Mouse (Mus musculus) lung, adult 2 months (tissue): ENCODE data around the gene Olfr125. TPM values are rescaled to one million over a fixed set of nuclear protein-coding genes. Genes with fewer than 3 reads are reported as not detected.

Experiments used
- DNase-seq: peaks from one replicate; pipeline ENCODE4 v3.0.0; 2022
- H3K4me1 ChIP-seq: fragments of 200-500 bp; 2 replicates; pipeline ENCODE4 v1.6.1; 2011; ENCODE audit warnings: low read length; ENCODE audit not compliant: control insufficient read depth, insufficient read depth
- H3K4me3 ChIP-seq: fragments of 200-500 bp; replicated peaks from 2 replicates; pipeline ENCODE3; 2011; ENCODE audit warnings: low read depth, mild to moderate bottlenecking, control low read depth, low read length; ENCODE audit errors: extremely low read depth
- CTCF ChIP-seq: fragments of 200-500 bp; IDR thresholded peaks from 2 replicates; pipeline ENCODE4 v1.5.1; 2011; ENCODE audit warnings: mild to moderate bottlenecking, low read length, control low read depth; ENCODE audit not compliant: insufficient read depth
- POLR2A ChIP-seq: fragments of 200-500 bp; IDR thresholded peaks from 2 replicates; pipeline ENCODE4 v1.6.1; 2011; ENCODE audit warnings: low read depth, mild to moderate bottlenecking, control low read depth, low read length, borderline replicate concordance; ENCODE audit errors: extremely low read depth
- WGBS: fragments of 180-500 bp; shearing (Covaris S2); methylation state at CpG from one replicate; pipeline ENCODE4 v1.1.7; 2018; 5-methylcytosine and 5-hydroxymethylcytosine counted together
- polyA plus RNA-seq: library from polyadenylated mRNA; depleted of rRNA; stranded (reverse); fragments of >200 nt; gene quantifications from 2 replicates; pipeline ENCODE4 v1.2.3, GENCODE M21; 2012; rRNA removed

The Olfr125 gene
- polyA plus RNA-seq, result not detected in 2 replicates

DNA sequence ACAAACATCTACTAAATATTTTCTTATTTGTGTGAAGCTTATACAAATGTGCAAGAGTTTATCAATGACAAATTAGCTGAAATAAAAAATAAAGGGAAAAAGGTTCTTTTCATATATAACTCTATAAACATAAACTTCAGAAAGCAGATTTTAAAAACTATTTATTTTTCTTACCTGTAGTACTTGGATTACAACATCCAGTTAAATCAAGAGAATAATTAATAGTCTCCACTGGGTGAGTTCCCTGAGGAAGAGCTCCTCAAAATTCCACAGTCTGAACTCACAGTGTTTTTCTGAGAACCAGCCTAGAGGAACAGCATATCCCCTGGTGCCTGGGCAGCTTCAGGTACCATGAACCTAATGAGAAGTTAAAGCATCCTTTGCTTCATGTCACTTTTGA lies at the start of gene Olfr125:
TSS of gene Olfr125 (plus strand) at position 301 of the 400 bp plus-strand sequence.
- no peaks in the 10 kb centered on the region for H3K4me1 ChIP-seq
- no peak within 1 kb of the TSS for H3K4me3 ChIP-seq
- TF ChIP-seq CTCF, result no peak
- TF ChIP-seq POLR2A, result no peak

DNA sequence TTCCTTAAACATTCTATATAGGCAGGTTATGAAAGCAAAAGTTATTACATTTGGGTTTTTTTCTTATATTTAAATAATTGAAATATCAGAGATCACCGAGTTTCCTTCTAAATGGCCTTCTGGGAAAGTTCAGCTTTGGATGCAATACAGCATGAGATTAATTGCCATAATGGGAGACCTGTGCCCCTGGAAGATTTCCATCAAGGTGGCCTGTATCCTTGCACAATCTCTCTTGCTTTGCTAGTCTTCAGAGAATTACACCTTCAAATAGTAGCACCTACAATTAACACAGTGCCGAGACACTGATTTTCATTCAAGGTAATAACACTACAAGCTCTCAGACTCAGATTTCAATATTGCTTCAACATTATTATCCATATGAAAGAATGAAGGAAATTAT lies 39.5 kb upstream of the Olfr125 start, which contains the start of gene Olfr123:
TSS of gene Olfr123 (plus strand) at position 301 of the 400 bp plus-strand sequence.
- DNase-seq, result no peak
- Histone ChIP-seq H3K4me1 (no peaks in the 10 kb centered on the region), H3K4me3 (no peak within 1 kb of the TSS)
- TF ChIP-seq CTCF, result no peak
- TF ChIP-seq POLR2A, result no peak
- 83% methylated on average over 2 of the region's 2 CpGs for WGBS

More for the DNA sequence above, at the start of gene Olfr125:
- no peak for DNase-seq

DNA sequence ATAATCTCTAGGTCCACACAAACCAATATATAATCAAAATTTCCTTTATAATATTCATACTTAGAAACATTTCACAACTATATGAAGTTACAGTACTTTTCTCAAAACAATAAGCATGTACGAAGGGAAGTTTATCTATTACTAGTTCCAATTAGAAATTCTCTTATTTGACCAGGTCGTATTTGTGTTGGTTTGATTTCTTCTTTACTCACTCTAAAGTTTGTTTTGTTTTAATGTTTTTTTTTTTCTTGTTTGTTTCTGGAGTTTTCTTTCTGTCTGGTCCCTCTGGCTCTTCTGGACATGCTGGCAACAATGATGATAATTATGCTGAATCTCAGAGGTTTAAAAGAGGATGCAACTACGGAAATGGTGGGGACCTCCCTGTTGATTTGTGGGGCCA lies 33.2 kb upstream of the Olfr125 start, which contains the start of gene Olfr124:
TSS of gene Olfr124 (plus strand) at position 301 of the 400 bp plus-strand sequence.
- TF ChIP-seq POLR2A (no peak), CTCF (no peak)
- 80% methylated on average over 3 of the region's 3 CpGs for WGBS
- no peak within 1 kb of the TSS for H3K4me3 ChIP-seq
- no peak for DNase-seq
- no peaks in the 10 kb centered on the region for H3K4me1 ChIP-seq

DNA sequence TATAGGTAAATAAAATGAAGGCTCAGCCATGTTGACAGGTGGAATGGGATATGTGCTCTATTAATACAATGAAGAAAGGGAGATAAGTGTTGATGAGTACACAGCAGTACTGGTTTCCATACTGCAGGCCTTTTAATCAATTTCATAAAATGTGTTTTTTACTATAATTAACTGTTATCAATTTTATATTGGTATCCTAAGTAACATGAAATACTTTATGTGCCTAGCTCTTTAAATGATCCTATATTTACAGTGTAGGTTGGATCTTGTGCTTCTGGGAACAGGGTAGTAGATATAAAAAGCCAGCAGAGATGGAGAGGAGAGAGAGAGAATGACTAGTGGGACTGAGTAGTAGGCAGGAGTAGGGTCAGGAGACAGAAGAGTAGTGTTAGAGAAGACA lies 14.4 kb downstream of the Olfr125 start, which contains the start of gene Olfr126:
TSS of gene Olfr126 (plus strand) at position 301 of the 400 bp plus-strand sequence.
- no peak for TF ChIP-seq POLR2A
- TF ChIP-seq CTCF, result no peak
- Histone ChIP-seq H3K4me1 (no peaks in the 10 kb centered on the region), H3K4me3 (no peak within 1 kb of the TSS)
- DNase-seq, result no peak

DNA sequence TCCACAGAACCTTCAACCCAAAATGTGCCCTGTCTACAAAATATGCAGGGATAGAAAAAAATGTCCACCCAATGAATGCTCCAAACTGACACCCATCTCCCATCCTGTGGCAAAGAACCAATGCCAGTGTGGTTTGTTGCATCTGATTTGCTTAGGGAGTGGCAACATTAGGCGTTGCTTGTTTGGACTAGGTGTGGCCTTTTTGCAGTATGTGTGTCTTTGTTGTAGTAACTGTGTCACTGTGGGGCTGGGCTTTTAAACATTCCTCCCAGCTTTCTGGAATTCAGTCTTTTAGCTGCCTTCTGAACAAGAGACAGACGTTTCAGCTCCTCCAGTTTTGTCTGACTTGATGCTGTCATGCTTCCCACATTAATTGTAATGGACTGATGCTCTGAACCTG lies 31.2 kb downstream of the Olfr125 start:
- no peak for DNase-seq
- TF ChIP-seq POLR2A (no peak), CTCF (no peak)
- H3K4me3 ChIP-seq, result no peak overlapping the region
- no peaks in the 10 kb centered on the region for H3K4me1 ChIP-seq
- WGBS, result 55% methylated on average over 2 of the region's 2 CpGs

DNA sequence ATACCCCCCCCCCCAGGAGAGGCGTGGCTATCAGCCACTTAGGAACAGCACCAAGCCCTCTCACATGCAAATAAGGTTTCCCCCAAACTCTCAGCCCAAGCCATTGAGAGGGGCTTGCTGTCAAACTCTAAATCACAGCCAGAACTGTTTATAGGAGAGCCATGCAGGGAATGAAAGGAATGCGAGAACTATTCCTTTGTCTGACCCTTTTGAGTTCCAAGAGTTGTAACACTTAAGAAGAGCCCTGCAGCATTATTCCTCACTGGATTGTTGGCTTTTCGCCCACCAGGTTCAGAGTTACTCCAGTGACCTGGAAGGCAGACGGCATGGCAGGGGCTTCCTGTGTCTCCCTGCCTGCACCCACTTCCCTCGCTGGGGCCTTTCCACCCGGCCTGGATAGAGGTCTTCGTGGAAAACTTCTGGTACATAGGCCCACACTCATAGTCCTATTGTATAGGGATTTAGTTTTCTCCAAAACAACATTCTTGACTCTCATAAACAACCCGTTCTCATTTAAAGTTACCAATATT lies 37.0 kb downstream of the Olfr125 start:
- no peak overlapping the region for H3K4me3 ChIP-seq
- 24% methylated on average over 8 of the region's 8 CpGs for WGBS
- no peaks in the 10 kb centered on the region for H3K4me1 ChIP-seq
- TF ChIP-seq POLR2A, result no peak
- no peak for TF ChIP-seq CTCF
- DNase-seq, result no peak

DNA sequence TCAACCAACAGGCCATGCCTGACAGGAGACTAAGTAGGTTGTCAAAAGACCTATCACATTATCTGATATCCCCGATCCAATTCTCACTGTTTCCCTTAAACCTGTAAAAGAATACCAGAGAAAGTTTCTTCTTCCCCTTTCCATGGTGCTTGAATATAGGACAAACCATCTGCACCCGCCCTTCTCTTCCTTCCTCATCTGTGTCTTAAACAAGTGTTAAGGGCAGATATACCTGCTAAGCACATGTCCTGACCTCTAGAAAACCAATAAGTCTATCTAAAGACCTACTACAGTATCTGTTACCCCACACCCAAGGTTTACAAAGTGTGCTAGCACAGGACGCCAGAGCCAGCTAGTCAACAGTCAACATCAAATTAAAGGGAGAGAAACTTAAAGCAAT lies 41.1 kb downstream of the Olfr125 start:
- Histone ChIP-seq H3K4me3 (no peak overlapping the region), H3K4me1 (no peaks in the 10 kb centered on the region)
- WGBS, result 65% methylated on average over 3 of the region's 3 CpGs
- DNase-seq, result no peak
- TF ChIP-seq CTCF, result no peak
- TF ChIP-seq POLR2A, result no peak

Other genes with a start within 250 kb of the Olfr125 start
- not detected in 2 replicates for gene Olfr114, start 240.2 kb upstream of the Olfr125 start, polyA plus RNA-seq
- gene Olfr115, start 205.8 kb upstream of the Olfr125 start, polyA plus RNA-seq, result not detected in 2 replicates
- not detected in 2 replicates for gene Olfr116, start 205.8 kb upstream of the Olfr125 start, polyA plus RNA-seq
- gene Olfr117, start 169.2 kb upstream of the Olfr125 start, polyA plus RNA-seq, result not detected in 2 replicates
- gene Olfr118, start 166.0 kb upstream of the Olfr125 start, polyA plus RNA-seq, result not detected in 2 replicates
- gene Olfr119, start 136.4 kb upstream of the Olfr125 start, polyA plus RNA-seq, result not detected in 2 replicates
- gene Olfr120, start 111.1 kb upstream of the Olfr125 start, polyA plus RNA-seq, result not detected in 2 replicates
- gene Olfr121, start 84.1 kb upstream of the Olfr125 start, polyA plus RNA-seq, result not detected in 2 replicates
- gene Olfr122, start 64.3 kb upstream of the Olfr125 start, polyA plus RNA-seq, result not detected in 2 replicates
- not detected in 2 replicates for gene Olfr123, start 39.4 kb upstream of the Olfr125 start, polyA plus RNA-seq
- gene Olfr124, start 33.1 kb upstream of the Olfr125 start, polyA plus RNA-seq, result not detected in 2 replicates
- gene Olfr126, start 14.5 kb downstream of the Olfr125 start, polyA plus RNA-seq, result not detected in 2 replicates
- gene Olfr127, start 67.5 kb downstream of the Olfr125 start, polyA plus RNA-seq, result not detected in 2 replicates
- not detected in 2 replicates for gene Olfr128, start 87.6 kb downstream of the Olfr125 start, polyA plus RNA-seq
- gene Olfr761, start 120.1 kb downstream of the Olfr125 start, polyA plus RNA-seq, result not detected in 2 replicates
- gene Olfr129, start 227.1 kb downstream of the Olfr125 start, polyA plus RNA-seq, result not detected in 2 replicates
- not detected in 2 replicates for gene Olfr130, start 231.0 kb downstream of the Olfr125 start, polyA plus RNA-seq